Mouse (Mus musculus): Measurements from ENCODE around the gene Tmem270. TPM values are rescaled to one million over a fixed set of nuclear protein-coding genes. Genes with fewer than 3 reads are reported as not detected.

Tmem270 gene
- polyA plus RNA-seq (2012; rRNA removed), result not detected in 2 replicates

GRCm38 (mm10) chr5:134906633-134907032, at the start of gene Tmem270:
Tmem270 (minus strand) TSS chr5:134906733.
- no peaks in the 10 kb centered on the region for H3K4me1 ChIP-seq (ENCODE audit: control insufficient read depth, insufficient read depth, low read length)
- H3K4me3 ChIP-seq (ENCODE audit: insufficient read depth, low read length), result no peak within 1 kb of the TSS
- TF ChIP-seq POLR2A (IDR thresholded peaks at IDR 0.05; ENCODE audit: extremely low read depth, insufficient read depth, low read length) (no peak), CTCF (IDR thresholded peaks at IDR 0.05; ENCODE audit: extremely low read depth, insufficient read depth, low read length) (no peak)
- no peak within 1 kb of the TSS for H3K27ac ChIP-seq (ENCODE audit: insufficient read depth, low read length)

GRCm38 (mm10) chr5:134955491-134955890, 49.0 kb upstream of the Tmem270 start:
- TF ChIP-seq POLR2A (IDR thresholded peaks at IDR 0.05; ENCODE audit: extremely low read depth, insufficient read depth, low read length) (no peak), CTCF (IDR thresholded peaks at IDR 0.05; ENCODE audit: extremely low read depth, insufficient read depth, low read length) (no peak)
- H3K4me3 ChIP-seq (ENCODE audit: insufficient read depth, low read length), result no peak overlapping the region
- no peak overlapping the region for H3K27ac ChIP-seq (ENCODE audit: insufficient read depth, low read length)
- H3K4me1 ChIP-seq (ENCODE audit: control insufficient read depth, insufficient read depth, low read length), result no peaks in the 10 kb centered on the region

GRCm38 (mm10) chr5:134951053-134951884, 44.7 kb upstream of the Tmem270 start:
- Histone ChIP-seq H3K27ac (ENCODE audit: insufficient read depth, low read length) (no peak overlapping the region), H3K4me1 (ENCODE audit: control insufficient read depth, insufficient read depth, low read length) (no peaks in the 10 kb centered on the region), H3K4me3 (ENCODE audit: insufficient read depth, low read length) (no peak overlapping the region)
- TF ChIP-seq CTCF (IDR thresholded peaks at IDR 0.05; ENCODE audit: extremely low read depth, insufficient read depth, low read length), result no peak
- TF ChIP-seq POLR2A (IDR thresholded peaks at IDR 0.05; ENCODE audit: extremely low read depth, insufficient read depth, low read length), result no peak

DNA sequence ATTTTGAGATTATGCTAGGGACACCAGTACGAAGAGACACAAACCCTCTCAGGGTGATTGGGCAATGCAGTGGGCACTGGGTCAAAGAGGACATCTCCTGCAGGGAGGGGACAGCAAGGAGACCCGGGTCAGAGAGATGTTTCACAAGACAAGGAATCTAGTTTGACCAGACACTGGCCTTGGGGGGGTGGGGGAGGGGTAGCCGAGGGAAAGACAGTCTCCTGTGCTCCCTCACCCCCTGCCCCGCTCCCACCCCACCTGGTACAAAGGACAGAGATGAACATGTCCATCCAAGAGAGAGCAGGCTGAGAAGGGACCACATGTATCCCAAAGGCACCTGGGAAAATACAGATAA, 41.5 kb upstream of the Tmem270 start:
- Histone ChIP-seq H3K27ac (ENCODE audit: insufficient read depth, low read length) (no peak overlapping the region), H3K4me3 (ENCODE audit: insufficient read depth, low read length) (no peak overlapping the region), H3K4me1 (ENCODE audit: control insufficient read depth, insufficient read depth, low read length) (no peaks in the 10 kb centered on the region)
- TF ChIP-seq CTCF (IDR thresholded peaks at IDR 0.05; ENCODE audit: extremely low read depth, insufficient read depth, low read length) (no peak), POLR2A (IDR thresholded peaks at IDR 0.05; ENCODE audit: extremely low read depth, insufficient read depth, low read length) (no peak)

DNA sequence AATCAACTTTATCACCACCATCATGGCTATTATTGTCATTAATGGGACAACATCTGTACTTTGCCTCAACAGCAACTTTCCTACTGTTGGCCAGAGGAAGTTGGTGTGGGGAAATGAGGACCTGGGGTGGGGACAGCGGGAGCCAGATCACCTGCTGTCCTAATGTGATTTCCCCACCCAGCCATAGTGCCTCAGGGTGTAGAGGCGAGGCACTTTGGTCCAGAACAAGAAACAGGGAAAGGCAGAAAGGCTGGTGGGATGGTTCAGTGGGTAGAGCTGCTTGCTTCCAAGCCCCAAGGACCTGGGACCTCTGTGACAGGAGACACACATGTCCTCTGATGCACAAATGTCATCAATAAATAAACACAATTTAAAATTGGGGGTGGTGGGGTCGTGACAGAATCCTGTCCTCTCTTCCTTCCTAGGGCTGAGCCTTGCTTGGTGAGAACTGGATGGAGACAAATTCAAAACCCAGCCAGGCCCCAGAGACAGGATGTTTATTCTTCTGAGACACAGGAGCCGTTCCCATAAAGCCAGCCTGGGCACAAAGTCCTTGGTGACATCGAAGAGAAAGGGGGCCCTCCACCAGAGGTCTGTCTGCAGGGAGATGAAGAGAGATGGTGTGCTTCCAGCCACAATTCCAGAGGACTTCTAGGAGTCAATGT, 41.0 kb upstream of the Tmem270 start:
- TF ChIP-seq CTCF (IDR thresholded peaks at IDR 0.05; ENCODE audit: extremely low read depth, insufficient read depth, low read length), result no peak
- TF ChIP-seq POLR2A (IDR thresholded peaks at IDR 0.05; ENCODE audit: extremely low read depth, insufficient read depth, low read length), result no peak
- no peak overlapping the region for H3K4me3 ChIP-seq (ENCODE audit: insufficient read depth, low read length)
- H3K27ac ChIP-seq (ENCODE audit: insufficient read depth, low read length), result no peak overlapping the region
- no peaks in the 10 kb centered on the region for H3K4me1 ChIP-seq (ENCODE audit: control insufficient read depth, insufficient read depth, low read length)

- TF ChIP-seq CTCF (IDR thresholded peaks at IDR 0.05; ENCODE audit: extremely low read depth, insufficient read depth, low read length) (no peak), POLR2A (IDR thresholded peaks at IDR 0.05; ENCODE audit: extremely low read depth, insufficient read depth, low read length) (no peak)
- Histone ChIP-seq H3K4me3 (ENCODE audit: insufficient read depth, low read length) (no peak within 1 kb of the TSS), H3K4me1 (ENCODE audit: control insufficient read depth, insufficient read depth, low read length) (no peaks in the 10 kb centered on the region), H3K27ac (ENCODE audit: insufficient read depth, low read length) (no peak within 1 kb of the TSS)
Measured at GRCm38 (mm10) chr5:134946857-134947255, 40.3 kb upstream of the Tmem270 start, which contains the start of gene Cldn4. Cldn4 (minus strand) TSS chr5:134946934.

DNA sequence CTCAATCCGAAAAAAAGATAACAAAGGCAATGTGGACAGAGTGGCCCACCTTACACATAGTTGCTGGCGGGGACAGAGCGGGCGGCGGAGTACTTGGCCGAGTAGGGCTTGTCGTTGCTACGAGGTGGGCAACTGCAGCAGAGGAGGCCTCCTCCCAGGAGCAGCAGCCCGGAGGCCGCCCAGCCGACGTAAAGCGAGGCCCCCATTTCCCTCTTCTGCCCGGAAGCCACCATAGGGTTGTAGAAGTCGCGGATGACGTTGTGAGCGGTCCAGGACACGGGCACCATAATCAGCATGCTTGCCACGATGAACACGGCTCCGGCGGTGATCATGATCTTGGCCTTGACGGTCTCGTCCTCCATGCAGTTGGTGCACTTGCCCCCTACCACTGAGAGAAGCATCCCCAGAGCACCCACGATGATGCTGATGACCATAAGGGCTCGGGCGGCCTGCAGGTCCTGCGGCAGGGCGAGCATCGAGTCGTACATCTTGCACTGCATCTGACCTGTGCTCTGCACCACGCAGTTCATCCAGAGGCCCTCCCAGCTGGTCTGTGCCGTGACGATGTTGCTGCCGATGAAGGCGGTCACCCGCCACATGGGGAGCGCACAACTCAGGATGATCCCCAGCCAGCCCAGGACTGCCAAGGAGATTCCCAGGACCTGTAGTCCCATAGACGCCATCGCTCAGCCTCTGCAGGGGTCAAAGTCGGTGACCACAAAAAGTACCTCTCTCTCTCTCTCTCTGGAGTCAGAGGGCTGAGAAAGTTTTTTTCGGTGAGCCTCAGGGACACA, 39.7 kb upstream of the Tmem270 start:
- Histone ChIP-seq H3K4me3 (ENCODE audit: insufficient read depth, low read length) (no peak overlapping the region), H3K27ac (ENCODE audit: insufficient read depth, low read length) (no peak overlapping the region), H3K4me1 (ENCODE audit: control insufficient read depth, insufficient read depth, low read length) (no peaks in the 10 kb centered on the region)
- TF ChIP-seq CTCF (IDR thresholded peaks at IDR 0.05; ENCODE audit: extremely low read depth, insufficient read depth, low read length) (no peak), POLR2A (IDR thresholded peaks at IDR 0.05; ENCODE audit: extremely low read depth, insufficient read depth, low read length) (no peak)

DNA sequence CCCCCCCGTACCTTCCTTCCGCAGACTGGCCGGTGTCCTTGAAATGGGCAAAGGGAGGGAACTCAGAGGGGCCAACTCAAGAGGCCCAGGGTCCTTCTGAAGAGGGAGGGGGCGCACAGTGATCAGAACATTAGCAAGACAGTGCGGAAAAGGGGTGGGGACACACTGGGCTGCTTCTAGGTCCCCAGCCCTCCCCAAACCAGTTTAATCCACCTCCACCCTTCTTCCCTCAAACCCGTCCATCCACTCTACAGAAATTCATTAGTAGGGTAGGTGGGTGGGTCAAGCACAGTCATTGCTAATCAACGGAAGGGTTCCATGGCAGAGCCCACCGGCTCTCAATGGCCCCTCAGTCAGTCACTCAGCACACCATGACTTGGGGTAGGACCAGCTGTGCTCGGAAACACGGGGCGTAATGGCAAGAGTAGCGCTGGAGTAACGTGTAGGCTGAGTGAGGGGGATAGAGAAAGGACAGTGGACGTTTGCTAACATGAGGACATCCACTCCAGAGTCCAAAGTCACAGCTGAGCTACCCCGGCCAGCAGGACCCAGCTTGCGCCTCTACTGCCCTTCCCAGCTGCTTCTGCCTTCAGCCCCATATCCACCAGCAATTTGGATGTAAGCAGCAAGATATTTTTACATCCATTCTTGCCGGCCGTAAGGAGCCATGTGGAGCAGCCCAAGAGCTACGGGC, 38.9 kb upstream of the Tmem270 start:
- Histone ChIP-seq H3K4me1 (ENCODE audit: control insufficient read depth, insufficient read depth, low read length) (no peaks in the 10 kb centered on the region), H3K4me3 (ENCODE audit: insufficient read depth, low read length) (no peak overlapping the region), H3K27ac (ENCODE audit: insufficient read depth, low read length) (no peak overlapping the region)
- TF ChIP-seq CTCF (IDR thresholded peaks at IDR 0.05; ENCODE audit: extremely low read depth, insufficient read depth, low read length) (no peak), POLR2A (IDR thresholded peaks at IDR 0.05; ENCODE audit: extremely low read depth, insufficient read depth, low read length) (no peak)

DNA sequence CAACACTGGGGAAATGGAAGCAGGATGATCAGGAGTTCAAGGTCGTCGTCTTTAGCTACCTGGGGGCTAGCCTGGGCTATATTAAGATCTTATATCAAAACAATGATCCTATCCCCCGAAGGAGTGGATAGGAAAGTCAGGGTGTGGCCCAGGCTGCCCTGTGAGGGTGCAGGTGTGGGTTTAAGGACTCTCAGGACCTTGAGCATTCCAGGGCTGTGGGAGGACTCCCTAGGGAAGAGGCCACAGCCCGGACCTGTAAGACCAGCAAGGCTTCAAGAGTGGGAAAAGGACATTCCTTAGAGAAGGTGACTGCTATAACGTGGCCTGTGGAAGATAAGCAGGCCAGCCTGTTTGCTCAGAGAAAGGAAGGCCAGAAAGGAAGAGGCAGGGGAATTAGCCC, 37.6 kb upstream of the Tmem270 start:
- Histone ChIP-seq H3K27ac (ENCODE audit: insufficient read depth, low read length) (no peak overlapping the region), H3K4me3 (ENCODE audit: insufficient read depth, low read length) (no peak overlapping the region), H3K4me1 (ENCODE audit: control insufficient read depth, insufficient read depth, low read length) (no peaks in the 10 kb centered on the region)
- no peak for TF ChIP-seq POLR2A (IDR thresholded peaks at IDR 0.05; ENCODE audit: extremely low read depth, insufficient read depth, low read length)
- no peak for TF ChIP-seq CTCF (IDR thresholded peaks at IDR 0.05; ENCODE audit: extremely low read depth, insufficient read depth, low read length)

All from cortical plate, adult 2 months (tissue).